In genomic region chr3:30507028-30507575, GRCm38 (mm10) we compare ENCODE assay signal across 8 mouse cellular contexts. TPM values are rescaled to one million over a fixed set of nuclear protein-coding genes. Genes with fewer than 3 reads are reported as not detected.
A peak's percentile ranks its signal among the peaks of the same experiment; 100 is the strongest.
DNase-seq lines count a peak whose midpoint lies in the region; ATAC-seq and TF ChIP-seq lines count a peak whose summit lies in the region.

No protein-coding gene starts in this region.

- peak overlapping the region; percentile 64 for H3K9ac ChIP-seq in forebrain, embryonic 13.5 days

- H3K27me3 ChIP-seq in E14TG2a.4 (ENCODE audit: insufficient read depth, low read length), result peaks cover 75% of the 10 kb centered on the region
- H3K27me3 ChIP-seq in forebrain, embryonic 13.5 days, result peaks cover 75% of the 10 kb centered on the region

- TF ChIP-seq CTCF in E14TG2a.4 (conservative IDR thresholded peaks at IDR 0.05; ENCODE audit: low read length), result no peak

- peak overlapping the region; percentile 89 for H3K4me2 ChIP-seq in forebrain, embryonic 13.5 days

- intact Hi-C loops in heart, postnatal 36 days (cut with DNase I), result loop anchor here (2.0 to 5.0 kb wide), 3 partner anchors 48 to 400 kb away; no protein-coding TSS in a partner anchor

- DNase-seq in adrenal gland, adult (ENCODE audit: inconsistent age in 2 of 2, low spot score in 1 of 2), result peak; percentile 21 to 81
- no peak for DNase-seq in adrenal gland, postnatal 10 days
- DNase-seq in heart, postnatal 36 days, result peak; percentile 61 to 74
- peak; percentile 78 to 86 for DNase-seq in kidney, postnatal 4 days
- peak; percentile 34 for DNase-seq in urinary bladder, postnatal 25 days (ENCODE audit: low spot score)

- H3K4me1 ChIP-seq in E14TG2a.4 (replicated peaks; ENCODE audit: low read depth, low read length), result peaks cover 50% of the 10 kb centered on the region
- H3K4me1 ChIP-seq in forebrain, embryonic 13.5 days, result peaks cover 42% of the 10 kb centered on the region

- H3K4me3 ChIP-seq in E14TG2a.4 (replicated peaks; ENCODE audit: low read length), result peak overlapping the region; percentile 87; the same call in 1 of the 2 replicates
- H3K4me3 ChIP-seq in forebrain, embryonic 13.5 days, result peak overlapping the region; percentile 59

- H3K27ac ChIP-seq in forebrain, embryonic 13.5 days, result 0 out of 2 replicates have a peak overlapping the region, but pooled peaks have one; percentile 51

- under 1% methylated on average over 22 of the region's 22 CpGs for WGBS in forebrain, embryonic 13.5 days

- H3K36me3 ChIP-seq in E14TG2a.4 (ENCODE audit: insufficient read depth, low read length), result no peaks in the 10 kb centered on the region
- H3K36me3 ChIP-seq in forebrain, embryonic 13.5 days (ENCODE audit: poor library complexity, severe bottlenecking), result no peaks in the 10 kb centered on the region

- no peaks in the 10 kb centered on the region for H3K9me3 ChIP-seq in E14TG2a.4 (ENCODE audit: low read length)
- H3K9me3 ChIP-seq in forebrain, embryonic 13.5 days (replicated peaks), result no peaks in the 10 kb centered on the region

- ATAC-seq in forebrain, embryonic 13.5 days, result peak; percentile 19; the same call in 1 of the 2 replicates
- ATAC-seq in megakaryocyte, adult 5-6 weeks (ENCODE audit: poor library complexity, severe bottlenecking), result 0 out of 2 replicates have a peak, but pooled peaks have one; percentile 26

RNA-seq across cellular contexts. Expression of gene Mecom, which starts 40.7 kb away (rescaled TPM):
- total RNA-seq in adrenal gland, postnatal 10 days (2021), result 10 to 100 TPM; 14.9 to 20.3 TPM
- polyA plus RNA-seq in forebrain, embryonic 13.5 days (2015; fragmentation: Nextera tagmentation; extraction: Ambion mirVana), result 3.7 and 5.0 TPM in 2 replicates
- total RNA-seq in heart, postnatal 36 days (2021), result 10 to 100 TPM; 16.9 to 21.6 TPM
- 0.07 TPM in 1 of 2 replicates, not detected in the other for total RNA-seq in megakaryocyte, adult 5-6 weeks (2015)
- total RNA-seq in megakaryocyte, adult 5-6 weeks (2017), result not detected in 2 replicates

Comparison
In these comparisons a context has a peak if more than half of its experiments do, and no peak if none do; other contexts are left out.
1. RNA of gene Mecom, which starts 40.7 kb away (total RNA-seq): 16.9 to 21.6 TPM in heart, postnatal 36 days and 14.9 to 20.3 TPM in adrenal gland, postnatal 10 days; 0.07 TPM in megakaryocyte, adult 5-6 weeks; every median in the first group is over 10 times any median in the second.